Mouse (Mus musculus) hindbrain, embryonic 10.5 days (tissue): ENCODE results near the gene Pinlyp. TPM values are rescaled to one million over a fixed set of nuclear protein-coding genes. Genes with fewer than 3 reads are reported as not detected.

Experiments used
- polyA plus RNA-seq: library from polyadenylated mRNA; unstranded; fragments of >200 nt; fragmentation: Nextera tagmentation; extraction: Ambion mirVana; gene quantifications from 2 replicates; pipeline ENCODE4 v1.2.1, GENCODE M21; 2016

Pinlyp gene
- polyA plus RNA-seq, 1 experiment from 2014 or later, result not detected

Other genes starting within 250 kb of the Pinlyp start
- gene Zfp61, start 244.9 kb downstream of the Pinlyp start, polyA plus RNA-seq, result 35.4 and 40.3 TPM in 2 replicates
- 10.8 and 13.2 TPM in 2 replicates for gene Zfp94, start 229.5 kb downstream of the Pinlyp start, polyA plus RNA-seq
- 0.25 TPM in 1 of 2 replicates, not detected in the other for gene Tescl, start 212.2 kb downstream of the Pinlyp start, polyA plus RNA-seq
- gene Lypd5, start 196.9 kb downstream of the Pinlyp start, polyA plus RNA-seq, result not detected in 2 replicates
- 3.9 and 4.2 TPM in 2 replicates for gene Kcnn4, start 175.9 kb downstream of the Pinlyp start, polyA plus RNA-seq
- 27.4 and 32.7 TPM in 2 replicates for gene Smg9, start 146.5 kb downstream of the Pinlyp start, polyA plus RNA-seq
- not detected in 2 replicates for gene Irgc1, start 93.8 kb downstream of the Pinlyp start, polyA plus RNA-seq
- 0.77 and 1.9 TPM in 2 replicates for gene Plaur, start 83.6 kb downstream of the Pinlyp start, polyA plus RNA-seq
- 12.1 and 38.6 TPM in 2 replicates for gene Cadm4, start 64.1 kb downstream of the Pinlyp start, polyA plus RNA-seq
- gene Zfp428, start 39.1 kb downstream of the Pinlyp start, polyA plus RNA-seq, result 109 and 150 TPM in 2 replicates
- gene AC161166.1, start 33.7 kb downstream of the Pinlyp start, polyA plus RNA-seq, result 1.1 TPM in 2 replicates
- gene Irgq, start 15.4 kb downstream of the Pinlyp start, polyA plus RNA-seq, result 10.7 and 14.9 TPM in 2 replicates
- gene Xrcc1, start 171 bp upstream of the Pinlyp start, polyA plus RNA-seq, result 132 and 160 TPM in 2 replicates
- gene Ethe1, start 41.4 kb upstream of the Pinlyp start, polyA plus RNA-seq, result 22.2 and 23.2 TPM in 2 replicates
- gene Zfp575, start 41.5 kb upstream of the Pinlyp start, polyA plus RNA-seq, result 2.0 and 3.2 TPM in 2 replicates
- gene Phldb3, start 64.6 kb upstream of the Pinlyp start, polyA plus RNA-seq, result not detected in 2 replicates
- gene Lypd3, start 90.4 kb upstream of the Pinlyp start, polyA plus RNA-seq, result 0.47 and 2.1 TPM in 2 replicates
- gene Tex101, start 130.6 kb upstream of the Pinlyp start, polyA plus RNA-seq, result not detected in 2 replicates
- not detected in 2 replicates for gene BC049730, start 163.1 kb upstream of the Pinlyp start, polyA plus RNA-seq
- gene Gm4763, start 180.8 kb upstream of the Pinlyp start, polyA plus RNA-seq, result not detected in 2 replicates
- not detected in 2 replicates for gene Cd177, start 214.2 kb upstream of the Pinlyp start, polyA plus RNA-seq
- 0.21 TPM in 1 of 2 replicates, not detected in the other for gene Ceacam10, start 231.1 kb upstream of the Pinlyp start, polyA plus RNA-seq